Mouse (Mus musculus): ENCODE data around the gene Agk. TPM values are rescaled to one million over a fixed set of nuclear protein-coding genes. Genes with fewer than 3 reads are reported as not detected.

Agk gene
- total RNA-seq, 2 experiments from 2014 or later: 44.9 to 45.6 TPM

- TF ChIP-seq CTCF (conservative IDR thresholded peaks at IDR 0.05): no peak
- peak; percentile 70 to 77 for DNase-seq (ENCODE audit: low spot score in 2 of 2)
- peak within 1 kb of the TSS; percentile 92 for H3K4me3 ChIP-seq
Measured at GRCm38 (mm10) chr6:40436047-40436483, 111.1 kb downstream of the Agk start, which contains the start of gene E330009J07Rik. TSS of gene E330009J07Rik (minus strand) at chr6:40436135.

GRCm38 (mm10) chr6:40438936-40439335, 114.0 kb downstream of the Agk start, which contains the start of gene Wee2:
TSS of gene Wee2 (plus strand) at chr6:40439088.
- no peak for DNase-seq (ENCODE audit: low spot score in 2 of 2)

More at GRCm38 (mm10) chr6:40436047-40436483, 111.1 kb downstream of the Agk start, which contains the start of gene E330009J07Rik:
- peak within 1 kb of the TSS; percentile 96 for H3K27ac ChIP-seq

GRCm38 (mm10) chr6:40439731-40440130, 114.8 kb downstream of the Agk start:
- no peak for DNase-seq (ENCODE audit: low spot score in 2 of 2)
- H3K27ac ChIP-seq: no peak overlapping the region
- TF ChIP-seq CTCF (conservative IDR thresholded peaks at IDR 0.05): no peak

More at GRCm38 (mm10) chr6:40438936-40439335, 114.0 kb downstream of the Agk start, which contains the start of gene Wee2:
- no peak within 1 kb of the TSS for H3K4me3 ChIP-seq
- no peak within 1 kb of the TSS for H3K27ac ChIP-seq
- no peak for TF ChIP-seq CTCF (conservative IDR thresholded peaks at IDR 0.05)

GRCm38 (mm10) chr6:40441276-40441675, 116.3 kb downstream of the Agk start:
- no peak for DNase-seq (ENCODE audit: low spot score in 2 of 2)
- H3K27ac ChIP-seq: no peak overlapping the region

More at GRCm38 (mm10) chr6:40439731-40440130, 114.8 kb downstream of the Agk start:
- H3K4me3 ChIP-seq: no peak overlapping the region

GRCm38 (mm10) chr6:40441755-40442154, 116.8 kb downstream of the Agk start:
- Histone ChIP-seq H3K4me3 (no peak overlapping the region), H3K27ac (no peak overlapping the region)
- no peak for DNase-seq (ENCODE audit: low spot score in 2 of 2)
- peak; percentile 47 for TF ChIP-seq CTCF (conservative IDR thresholded peaks at IDR 0.05)

More at GRCm38 (mm10) chr6:40441276-40441675, 116.3 kb downstream of the Agk start:
- no peak overlapping the region for H3K4me3 ChIP-seq
- no peak for TF ChIP-seq CTCF (conservative IDR thresholded peaks at IDR 0.05)

- DNase-seq (ENCODE audit: low spot score in 2 of 2): no peak
- Histone ChIP-seq H3K4me3 (no peak overlapping the region), H3K27ac (no peak overlapping the region)
- TF ChIP-seq CTCF (conservative IDR thresholded peaks at IDR 0.05): no peak
Measured at GRCm38 (mm10) chr6:40443281-40443928, 118.4 kb downstream of the Agk start.

Other genes with a start within 250 kb of the Agk start
- gene E330009J07Rik, start 111.0 kb downstream of the Agk start, total RNA-seq (2021): 10 to 100 TPM; 42.5 to 47.0 TPM
- not detected for gene Wee2, start 113.9 kb downstream of the Agk start, total RNA-seq (2021)
- 10 to 100 TPM; 34.0 to 36.0 TPM for gene Ssbp1, start 146.2 kb downstream of the Agk start, total RNA-seq (2021)
- gene Tas2r137, start 166.1 kb downstream of the Agk start, total RNA-seq (2021): under 1 TPM in 1 of 2 experiments, not detected in 1; 0.59 TPM
- gene Tas2r108, start 168.4 kb downstream of the Agk start, total RNA-seq (2021): under 1 TPM in 1 of 2 experiments, not detected in 1; 0.49 TPM
- gene Prss37, start 194.3 kb downstream of the Agk start, total RNA-seq (2021): not detected
- not detected for gene Olfr461, start 229.9 kb downstream of the Agk start, total RNA-seq (2021)
- gene Olfr460, start 244.3 kb downstream of the Agk start, total RNA-seq (2021): not detected